Mouse (Mus musculus) cerebellum, adult 11 months (tissue): Measurements from ENCODE around the gene Mindy4.
A peak's percentile ranks its signal among the peaks of the same experiment; 100 is the strongest.

Experiments
- DNase-seq: peaks from one replicate; pipeline ENCODE4 v3.0.0; 2022

Mindy4 gene

DNA sequence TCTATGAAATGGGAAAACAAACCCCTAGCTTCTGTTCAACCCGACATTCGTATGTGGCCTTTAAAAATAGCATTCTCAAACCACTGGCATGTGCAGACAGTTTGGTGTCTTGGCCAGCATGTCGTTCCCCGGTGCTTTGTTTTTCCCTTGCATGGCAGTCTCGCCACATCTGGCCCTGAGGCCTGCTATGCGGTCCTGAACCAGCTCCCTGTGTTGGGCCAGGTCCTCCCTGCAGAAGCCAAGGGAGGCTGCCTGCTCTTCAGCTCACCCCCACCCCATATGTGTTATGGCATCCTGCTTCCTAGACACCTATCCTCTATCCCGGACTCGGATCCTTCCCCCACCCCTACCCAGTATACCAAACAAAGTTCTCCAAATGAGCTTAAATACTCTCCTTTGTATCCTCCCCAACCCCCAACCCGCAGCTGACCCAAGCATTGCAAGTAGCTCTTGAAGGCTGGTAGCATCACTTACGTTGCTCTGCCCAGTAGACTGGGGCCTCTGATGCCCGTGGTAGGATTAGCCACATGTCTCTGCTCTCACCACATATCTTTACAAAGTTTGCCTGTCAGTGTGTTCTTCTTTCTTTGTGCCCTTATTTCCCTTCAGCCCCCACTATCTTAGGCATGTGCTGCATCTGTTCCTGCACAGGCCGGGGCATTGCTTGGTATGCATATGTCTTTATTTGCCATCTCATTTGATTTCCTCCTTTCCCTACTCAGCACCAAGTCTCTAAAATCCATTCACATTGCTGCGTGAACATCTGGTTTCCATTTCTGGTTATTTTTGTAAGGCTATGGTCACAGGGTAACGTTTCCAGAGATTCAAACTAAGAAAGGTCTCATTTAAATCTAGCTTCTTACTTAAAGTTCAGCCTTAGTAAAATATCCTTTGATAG, 55.5 kb downstream of the Mindy4 start:
- DNase-seq: no peak

DNA sequence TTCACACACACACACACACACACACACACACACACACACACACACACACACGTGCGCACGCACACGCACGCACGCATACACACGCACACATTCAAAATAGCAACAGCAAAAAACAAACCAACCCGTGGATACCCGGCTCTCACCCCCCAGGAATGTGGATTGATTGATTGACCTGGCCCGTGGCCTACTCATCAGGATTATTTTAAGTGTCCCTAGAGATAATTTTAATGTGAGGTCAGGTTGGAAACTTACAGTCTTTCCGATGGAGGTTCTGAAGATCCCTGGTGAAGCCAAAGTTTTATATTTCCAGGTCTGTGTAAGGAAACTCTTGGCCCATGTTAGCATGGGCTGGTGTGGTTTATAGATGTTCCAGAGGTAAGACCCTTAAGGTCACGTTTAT, 59.0 kb downstream of the Mindy4 start:
- no peak for DNase-seq

DNA sequence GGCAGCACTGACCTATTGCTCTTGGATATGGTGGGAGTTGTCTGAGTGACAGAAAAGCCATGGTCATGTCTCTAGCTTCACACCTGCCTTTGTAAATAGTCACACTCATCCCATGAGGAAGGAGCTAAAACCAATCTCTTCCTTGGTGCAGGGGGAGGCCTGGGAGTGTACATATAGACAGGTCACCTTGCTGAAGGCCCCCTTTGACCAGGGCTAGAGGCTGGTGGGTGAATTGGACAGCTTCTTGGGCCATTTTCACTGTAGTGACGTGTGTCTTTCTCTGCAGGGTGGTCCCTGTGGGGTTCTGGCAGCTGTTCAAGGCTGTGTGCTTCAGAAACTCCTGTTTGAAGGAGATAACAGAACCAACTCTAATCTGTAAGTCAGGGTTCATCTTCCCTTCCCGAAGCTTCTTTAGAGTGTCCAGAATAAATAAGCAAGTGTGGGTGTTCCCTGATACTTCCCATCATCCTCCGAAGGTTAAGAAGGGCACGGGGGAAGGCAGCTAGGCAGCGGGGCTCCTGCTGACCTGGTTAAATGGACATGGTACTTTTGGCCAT, 60.4 kb downstream of the Mindy4 start:
- peak; percentile 15 for DNase-seq

DNA sequence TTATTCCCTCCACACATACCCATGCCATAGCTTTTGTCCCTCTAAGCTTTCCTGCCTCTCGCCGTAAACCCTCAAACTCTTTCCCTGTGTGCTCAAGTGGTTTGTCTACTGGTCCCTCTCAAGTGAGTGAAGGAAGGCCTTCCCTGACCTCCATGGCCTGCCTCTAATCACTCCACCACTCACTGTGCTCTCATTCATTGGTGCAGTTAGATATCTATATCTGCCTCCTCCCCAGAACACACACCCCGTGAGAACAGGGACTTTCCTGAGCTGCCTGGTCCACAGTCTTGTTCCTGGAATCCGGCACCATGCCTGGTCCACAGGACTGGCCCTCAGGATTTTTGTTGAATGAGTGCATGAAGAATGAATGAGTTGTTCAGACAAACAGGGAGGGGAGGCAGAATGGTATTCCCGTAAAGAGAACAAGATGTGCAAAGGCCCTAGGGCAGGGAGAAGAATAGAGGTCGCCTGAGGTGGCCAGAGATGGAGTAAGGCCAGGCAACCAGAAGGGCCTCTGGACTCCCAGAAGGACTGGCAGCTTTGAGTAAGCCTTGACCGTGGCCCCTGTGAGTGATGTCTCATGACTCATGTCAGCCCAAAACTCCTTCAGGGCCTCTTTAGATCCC, 61.7 kb downstream of the Mindy4 start:
- no peak for DNase-seq

DNA sequence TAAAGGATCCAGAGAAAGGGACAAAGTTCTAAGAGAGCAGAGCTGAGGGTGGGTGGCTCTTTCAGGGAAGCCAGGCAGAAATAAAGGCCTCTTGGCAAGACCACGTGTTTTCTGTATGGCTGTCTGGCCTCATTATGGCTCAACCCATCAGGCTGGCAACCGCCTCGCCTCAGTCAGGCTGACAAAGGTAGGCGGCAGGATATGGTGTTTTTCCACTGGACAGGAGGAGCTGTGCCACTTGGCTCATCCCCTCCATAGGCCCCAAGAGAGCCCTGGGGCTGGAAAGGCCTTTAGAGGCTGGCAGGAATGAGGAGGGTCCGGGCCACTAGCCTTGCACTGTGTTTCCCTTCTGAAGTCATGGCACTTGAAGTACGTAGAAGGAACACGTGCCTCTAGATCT, 69.8 kb downstream of the Mindy4 start:
- DNase-seq: peak; percentile 83

DNA sequence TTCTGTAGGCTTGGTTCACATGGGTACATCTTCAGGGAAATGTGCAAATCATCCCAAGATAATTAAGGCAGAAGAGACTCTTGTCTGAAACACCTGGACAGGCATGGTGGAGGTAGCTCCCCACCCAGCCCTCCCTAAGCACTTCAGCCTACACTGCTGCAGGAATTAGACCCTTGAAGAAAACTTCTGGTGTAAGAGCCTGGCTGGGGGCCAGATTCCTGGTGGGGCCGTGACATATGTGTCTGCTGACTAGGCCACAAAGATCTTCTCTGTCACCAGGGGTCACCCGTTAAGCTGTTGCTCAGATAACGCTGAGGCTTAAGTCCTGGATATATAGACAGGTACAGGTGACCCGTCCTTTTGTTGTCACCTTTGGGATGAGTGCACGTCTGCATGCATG, 70.3 kb downstream of the Mindy4 start:
- DNase-seq: peak; percentile 63

DNA sequence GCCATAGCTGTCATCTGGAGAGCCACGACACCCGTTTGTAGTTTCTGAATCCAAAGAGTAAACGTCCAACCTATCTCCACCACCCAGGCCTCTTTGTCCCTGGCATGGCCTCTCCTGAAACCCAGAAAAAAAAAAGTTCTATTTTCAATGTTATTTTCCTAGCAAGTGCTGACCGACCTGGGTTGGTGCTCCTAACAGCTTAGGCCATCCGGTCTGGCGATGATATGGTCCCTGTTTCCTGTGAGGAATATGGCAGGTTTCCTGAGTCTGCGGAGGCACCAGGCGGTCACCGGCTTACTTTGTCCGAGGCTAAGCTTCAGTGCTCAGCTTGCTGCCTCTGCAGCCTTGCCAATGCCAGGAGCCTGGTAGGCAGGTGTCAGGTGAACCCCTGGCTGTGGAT, 71.8 kb downstream of the Mindy4 start:
- no peak for DNase-seq

DNA sequence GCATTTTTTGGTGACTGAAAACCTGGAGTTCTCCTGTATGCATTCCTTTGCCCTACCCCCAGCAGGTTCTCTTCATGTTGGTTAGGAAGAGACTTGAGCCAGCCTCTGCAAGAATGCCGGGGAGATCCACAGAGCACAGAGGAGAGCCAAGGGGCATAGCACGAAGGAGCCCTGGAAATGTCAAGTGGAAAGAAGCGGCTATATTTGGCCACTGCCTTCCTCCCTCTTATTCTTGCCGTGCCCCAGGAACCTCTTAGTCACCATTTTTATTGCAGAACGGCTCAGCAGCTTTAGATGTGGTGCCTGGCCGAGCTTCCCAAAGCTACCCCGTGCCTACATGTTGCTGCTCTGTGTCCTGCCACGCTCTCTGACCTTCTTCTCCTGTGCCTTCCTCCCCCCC, 72.6 kb downstream of the Mindy4 start:
- peak; percentile 25 for DNase-seq

DNA sequence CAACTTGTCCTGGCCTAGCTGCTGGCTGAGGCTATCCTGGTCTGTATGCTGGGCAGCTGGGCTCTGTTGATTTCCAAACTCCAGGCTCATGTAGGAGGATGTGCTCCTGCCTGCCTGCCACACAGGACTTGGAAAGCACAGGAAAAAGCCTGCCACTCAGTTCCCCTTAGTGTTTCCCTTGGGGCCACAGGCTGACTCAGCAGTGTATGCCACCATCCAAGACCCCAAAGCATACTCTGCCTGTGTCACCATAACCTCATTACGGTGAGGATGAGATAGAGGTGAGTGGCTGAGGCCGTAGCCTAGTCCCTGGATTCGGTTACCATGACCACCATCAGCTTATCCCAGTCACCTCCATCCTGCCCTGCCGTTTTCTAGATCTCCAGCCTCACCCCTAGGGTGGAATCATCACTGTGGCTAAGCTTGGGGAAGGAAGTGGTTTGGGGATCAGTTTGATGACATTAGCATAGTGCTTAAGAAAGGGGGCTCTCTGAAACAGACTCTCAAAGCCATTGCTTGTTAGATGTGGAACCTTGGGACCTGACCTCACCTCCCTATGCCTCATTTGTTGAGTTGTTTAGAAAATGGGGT, 73.6 kb downstream of the Mindy4 start:
- no peak for DNase-seq

DNA sequence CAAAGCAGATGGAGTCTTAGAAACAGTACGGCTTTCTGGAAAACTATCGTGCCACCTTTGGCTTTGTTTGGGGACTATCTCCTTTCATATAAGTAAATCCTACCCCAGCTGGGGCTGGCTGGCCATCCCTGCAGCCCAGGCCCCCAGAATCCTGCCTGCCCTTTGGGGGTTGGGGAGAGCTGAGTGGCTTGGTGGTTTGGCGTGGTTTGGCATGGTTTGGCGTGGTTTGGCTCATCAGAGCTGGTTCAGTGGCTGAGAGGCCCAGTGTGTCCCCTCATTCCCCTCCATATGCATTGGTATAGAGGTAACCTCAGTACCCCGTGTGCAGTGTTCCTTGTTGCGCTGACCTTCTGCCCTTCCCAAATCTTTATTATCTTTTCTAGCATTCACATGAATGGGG, 74.9 kb downstream of the Mindy4 start:
- no peak for DNase-seq

DNA sequence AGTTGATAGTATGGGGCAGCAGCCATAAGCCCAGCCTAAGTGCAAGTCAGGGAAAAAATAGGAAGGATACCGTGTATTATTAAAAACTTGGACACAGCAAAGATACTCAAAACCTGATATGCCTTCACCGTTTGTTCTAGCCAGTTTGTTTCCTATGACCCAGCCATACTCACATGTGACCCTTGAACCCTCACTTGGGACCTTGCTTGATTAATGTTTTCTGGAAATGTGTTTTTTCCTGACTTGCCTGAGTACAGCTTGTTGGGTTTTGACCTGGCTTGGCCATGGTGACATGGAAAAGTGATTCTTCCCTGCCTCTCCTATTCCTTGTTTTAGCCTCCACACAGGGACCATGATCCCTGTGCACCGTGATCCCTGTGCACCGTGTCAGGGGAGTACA, 75.3 kb downstream of the Mindy4 start:
- no peak for DNase-seq

DNA sequence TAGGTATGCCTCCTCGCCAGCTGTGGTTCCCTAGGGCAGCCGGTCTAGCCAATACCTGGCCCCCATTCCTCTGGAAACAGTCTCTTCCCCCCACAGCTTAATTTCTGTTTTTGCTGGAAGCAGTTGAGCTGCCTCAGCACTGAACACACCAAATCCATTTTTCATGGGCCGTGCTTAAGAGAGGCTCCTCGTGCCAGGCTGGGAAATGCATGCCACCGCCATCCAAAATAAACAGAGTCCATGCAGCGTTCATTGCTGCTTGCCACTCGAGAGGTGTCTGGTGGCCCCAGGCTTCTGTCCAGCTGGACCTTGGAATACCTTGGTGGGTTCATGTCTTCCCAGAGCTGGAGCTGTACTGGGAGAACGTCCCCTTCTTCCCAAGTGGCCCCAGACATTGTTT, 77.8 kb downstream of the Mindy4 start:
- DNase-seq: no peak

DNA sequence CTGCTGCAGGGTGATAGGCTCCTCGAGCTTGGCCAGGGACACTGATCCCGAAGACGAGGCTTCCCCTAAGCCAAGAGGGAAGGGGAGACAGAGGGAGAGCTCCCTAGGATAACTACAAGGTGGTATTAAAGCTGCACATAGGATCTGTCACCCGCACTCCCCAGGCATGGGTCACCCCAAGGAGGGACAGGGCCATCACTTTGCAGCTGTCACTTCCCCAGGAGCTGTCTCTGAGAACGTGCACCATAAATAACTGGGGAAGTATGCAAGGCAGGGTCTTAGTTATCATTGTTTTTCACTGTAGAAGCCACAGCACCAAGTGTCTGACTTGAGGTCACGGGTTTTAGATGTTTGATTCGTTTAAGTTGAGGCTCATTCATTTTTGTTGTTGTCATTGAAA, 78.5 kb downstream of the Mindy4 start:
- no peak for DNase-seq

DNA sequence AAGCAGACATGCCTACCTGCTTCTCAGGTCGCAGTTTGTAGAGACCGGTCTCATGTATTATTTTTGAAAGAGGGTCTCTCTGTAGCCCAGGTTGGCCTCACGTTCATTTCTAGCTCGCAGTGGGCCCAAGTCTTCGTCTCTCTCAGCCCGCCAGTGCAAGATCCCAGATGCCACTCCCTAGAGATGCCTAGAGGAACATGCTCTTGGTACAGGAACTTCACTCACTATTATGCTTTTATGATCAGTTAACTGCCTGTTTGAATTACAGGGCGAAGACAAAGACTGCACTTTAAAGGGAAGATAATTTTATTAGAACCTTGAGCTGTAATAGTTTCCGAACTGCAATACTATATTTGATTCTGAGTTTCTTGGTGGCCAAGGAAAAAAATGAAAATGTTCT, 79.2 kb downstream of the Mindy4 start:
- DNase-seq: no peak

DNA sequence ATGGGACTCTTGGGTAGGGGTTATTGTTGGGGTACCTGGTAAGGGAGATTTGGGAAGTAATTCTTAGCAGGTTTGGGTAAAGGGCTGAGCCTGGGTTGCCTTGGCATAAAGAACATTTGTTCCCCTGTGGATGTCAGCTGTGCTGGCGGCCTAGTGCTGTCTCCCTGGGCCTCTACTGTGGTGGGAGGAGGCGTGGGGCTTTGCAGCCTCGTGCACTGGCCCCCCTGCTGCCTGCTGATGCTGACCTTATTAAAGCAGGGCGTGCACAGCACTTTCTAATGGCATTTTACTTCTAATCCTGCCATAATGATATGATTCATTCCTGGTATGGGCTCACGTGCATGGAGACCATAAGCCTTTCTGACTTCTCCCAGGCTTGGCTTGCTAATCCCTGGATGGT, 82.0 kb downstream of the Mindy4 start:
- DNase-seq: no peak

DNA sequence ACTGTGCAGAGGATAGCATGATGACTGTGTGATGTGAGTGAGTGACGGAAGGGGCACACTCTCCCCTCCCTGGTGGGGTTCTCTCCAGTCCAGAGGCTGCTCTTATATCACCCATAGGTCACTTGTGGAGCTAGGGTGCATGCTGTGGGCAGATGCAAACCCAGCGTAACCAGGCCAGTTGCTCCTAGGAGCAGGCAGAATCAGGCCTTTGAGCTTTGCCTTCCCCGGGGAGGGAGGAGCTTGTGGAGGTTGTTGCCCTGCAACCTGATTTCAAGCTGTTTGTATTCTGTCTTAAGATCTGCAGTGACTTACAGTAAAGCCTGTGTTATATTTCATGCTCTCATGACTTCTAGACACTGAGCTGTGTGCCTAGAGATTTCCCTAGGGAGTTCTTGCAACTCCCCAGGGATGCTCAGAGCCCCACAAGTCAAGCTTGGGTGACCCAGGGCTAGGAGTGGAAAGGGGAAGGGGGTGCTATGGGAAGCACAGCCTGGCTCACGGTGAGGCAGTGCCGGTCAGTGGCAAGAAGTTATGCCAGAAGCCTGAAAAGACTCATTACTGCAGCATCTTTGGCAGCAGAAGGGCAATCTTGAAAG, 84.9 kb downstream of the Mindy4 start:
- no peak for DNase-seq

DNA sequence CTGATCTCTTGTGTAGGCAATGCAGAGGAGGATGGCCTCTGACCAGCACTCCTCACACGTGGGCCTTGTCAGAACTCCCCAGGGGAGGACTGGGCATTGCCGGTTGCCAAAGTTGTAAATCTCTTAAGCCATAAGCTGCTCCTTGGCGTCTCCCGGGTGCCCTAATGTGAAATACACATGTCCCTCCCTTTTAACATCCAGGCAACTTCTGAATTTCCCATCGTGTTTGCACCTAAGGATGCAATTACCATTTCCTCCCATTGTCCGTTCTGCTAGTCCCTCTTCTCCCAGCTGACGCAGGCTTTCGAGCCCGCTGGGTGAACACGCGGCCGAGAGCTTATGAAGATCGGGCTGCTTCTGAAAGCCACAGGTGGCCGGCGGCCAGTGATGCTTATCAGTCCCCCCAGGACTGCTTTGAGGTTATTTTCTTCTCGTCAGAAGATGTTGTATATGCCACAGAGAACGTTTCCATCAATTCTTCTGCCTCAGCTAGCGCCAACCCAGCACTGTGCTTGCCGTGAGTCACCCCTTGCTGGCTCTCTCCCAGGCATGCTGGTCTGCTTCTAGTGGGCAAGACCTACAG, 91.5 kb downstream of the Mindy4 start:
- no peak for DNase-seq

DNA sequence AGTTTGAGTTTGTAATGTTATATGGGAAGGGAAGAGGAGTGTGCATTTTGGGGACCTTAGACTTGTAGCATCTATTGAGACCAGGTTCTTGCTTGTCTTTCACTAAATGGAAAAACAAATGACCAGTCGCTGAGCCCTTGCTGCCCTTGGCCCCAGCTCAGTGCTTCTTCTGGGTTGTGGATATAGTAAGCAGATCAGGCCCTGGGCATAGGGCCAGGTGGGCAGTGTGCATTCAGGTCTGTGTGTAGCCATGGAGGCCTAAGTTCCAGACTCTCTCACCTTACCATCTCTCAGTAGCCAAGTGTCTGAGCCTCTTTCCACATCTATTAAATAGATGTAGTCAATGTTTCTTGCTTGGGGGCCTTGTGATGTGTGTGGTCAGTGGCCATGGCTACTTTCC, 92.1 kb downstream of the Mindy4 start:
- no peak for DNase-seq

DNA sequence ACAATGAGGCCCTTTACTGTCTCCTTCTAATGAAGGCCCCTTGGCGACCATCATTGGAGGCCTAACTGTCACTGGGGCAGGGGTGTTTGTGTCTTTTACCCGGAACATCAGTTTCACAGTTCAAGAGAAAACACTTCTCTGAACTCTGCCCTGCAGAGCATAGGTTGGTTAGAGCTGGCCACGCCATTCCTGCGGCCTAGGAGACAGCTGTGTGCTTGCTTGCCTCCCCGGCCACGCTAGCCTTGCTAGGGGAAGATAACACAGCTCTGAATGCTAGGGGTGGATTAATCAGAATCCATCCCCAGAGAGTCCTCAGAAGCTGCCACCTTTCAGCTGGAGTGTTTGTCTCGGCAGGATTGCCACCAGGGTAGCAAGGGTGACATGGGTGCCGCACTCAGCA, 96.3 kb downstream of the Mindy4 start:
- DNase-seq: no peak

DNA sequence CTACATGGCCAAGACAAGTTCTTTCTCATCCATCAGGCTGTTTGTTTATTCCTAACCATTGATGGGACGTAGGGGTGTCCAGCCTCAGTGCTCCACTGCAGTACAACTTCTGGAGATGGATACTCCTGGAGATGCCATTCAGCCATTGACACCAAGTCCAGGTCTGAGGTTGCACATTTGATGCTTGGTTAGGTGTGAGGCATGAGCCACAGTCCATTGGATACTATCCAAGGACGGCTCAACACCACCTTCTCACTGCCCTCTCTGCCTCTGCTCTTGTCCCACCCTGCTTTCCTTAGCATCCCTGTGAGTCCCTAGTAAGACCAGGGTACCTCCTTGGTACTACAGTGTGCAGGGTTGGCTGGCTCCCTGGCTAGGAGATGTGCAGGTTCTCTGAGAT, 96.7 kb downstream of the Mindy4 start:
- no peak for DNase-seq

DNA sequence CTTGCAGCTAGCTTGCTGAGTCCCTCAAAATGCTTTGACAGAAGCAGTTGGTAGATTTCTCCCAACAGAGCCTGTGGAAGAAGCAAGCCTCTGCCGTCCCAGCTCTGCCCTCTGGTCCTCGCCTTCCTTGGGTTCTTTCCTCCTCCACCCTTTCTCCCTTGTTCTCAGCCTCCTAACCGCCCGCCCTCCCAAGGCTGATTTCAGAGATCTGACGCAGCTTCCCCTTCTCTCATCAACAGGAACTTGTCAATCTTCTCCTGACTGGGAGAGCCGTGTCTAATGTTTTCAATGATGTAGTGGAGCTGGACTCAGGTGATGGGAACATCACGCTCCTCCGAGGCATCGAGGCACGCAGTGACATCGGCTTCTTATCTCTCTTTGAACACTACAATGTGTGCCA, 97.5 kb downstream of the Mindy4 start:
- DNase-seq: no peak

DNA sequence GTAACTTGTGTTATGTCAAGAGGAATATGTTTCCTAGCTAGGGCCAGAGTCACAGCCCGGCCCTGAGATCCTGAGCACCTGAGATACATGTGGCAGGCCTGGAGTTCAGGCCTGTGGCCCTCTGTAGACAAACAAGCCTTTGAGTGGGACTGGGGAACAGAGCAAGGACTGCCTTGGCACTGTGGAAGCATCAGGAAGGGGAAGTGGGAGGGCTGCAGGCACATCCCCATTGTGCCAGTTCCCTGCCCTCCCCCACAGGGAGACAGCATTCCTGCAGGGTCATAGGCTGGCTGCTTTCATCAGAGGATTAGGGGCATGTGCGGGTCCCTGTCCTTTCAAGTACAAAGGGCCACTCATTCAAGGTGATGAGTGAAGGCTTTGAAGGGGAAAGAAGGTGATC, 107.0 kb downstream of the Mindy4 start:
- DNase-seq: no peak

DNA sequence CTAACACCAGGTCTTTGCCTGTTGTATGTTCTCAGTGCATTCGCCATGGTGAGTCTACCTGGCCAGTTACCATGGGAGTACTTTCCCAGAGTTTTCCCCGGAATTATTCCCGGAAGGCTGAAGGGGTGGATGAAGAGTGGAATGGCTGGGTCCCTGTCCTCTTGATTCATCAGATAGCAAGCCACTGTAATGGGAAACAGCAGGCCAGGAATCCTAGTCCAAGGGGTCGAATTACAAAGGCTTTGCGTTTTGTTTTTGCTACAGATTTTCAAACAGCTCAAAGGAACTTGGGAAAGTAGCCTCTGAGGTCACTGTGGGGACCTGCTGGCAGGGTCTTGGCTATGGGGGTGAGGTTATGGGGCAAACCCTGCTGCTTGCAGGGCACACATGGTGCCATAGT, 108.8 kb downstream of the Mindy4 start:
- DNase-seq: no peak
